Mouse (Mus musculus) urinary bladder, postnatal 10 days (tissue): ENCODE data around the gene Macrod1.
A peak's percentile ranks its signal among the peaks of the same experiment; 100 is the strongest.
"Not testable (repeated sequence)": the region's sequence is repeated elsewhere in the genome, so short reads cannot be mapped to it uniquely, and the experiment has no call there.

Experiments
- DNase-seq: peaks from one replicate; pipeline ENCODE4 v3.0.0; 2022; ENCODE audit warnings: low spot score

The Macrod1 gene

GRCm38 (mm10) chr19:7057126-7057721 is 614 bp downstream of the Macrod1 start:
- no peak for DNase-seq

- DNase-seq, result peak; percentile 45
Measured at GRCm38 (mm10) chr19:7057722-7058207, 1.2 kb downstream of the Macrod1 start.

GRCm38 (mm10) chr19:7058541-7058940 is 1.9 kb downstream of the Macrod1 start:
- DNase-seq, result no peak

GRCm38 (mm10) chr19:7062110-7062509 is 5.5 kb downstream of the Macrod1 start:
- no peak for DNase-seq

GRCm38 (mm10) chr19:7062916-7063315 is 6.3 kb downstream of the Macrod1 start:
- DNase-seq, result no peak

GRCm38 (mm10) chr19:7064571-7064970 is 8.0 kb downstream of the Macrod1 start:
- peak; percentile 58 for DNase-seq

- no peak for DNase-seq
Measured at GRCm38 (mm10) chr19:7066034-7066827, 9.6 kb downstream of the Macrod1 start.

- no peak for DNase-seq
Measured at GRCm38 (mm10) chr19:7066828-7067342, 10.3 kb downstream of the Macrod1 start.

- DNase-seq, result no peak
Measured at GRCm38 (mm10) chr19:7067344-7068050, 10.9 kb downstream of the Macrod1 start.

- DNase-seq, result peak; percentile 65
Measured at GRCm38 (mm10) chr19:7068136-7068535, 11.5 kb downstream of the Macrod1 start.

GRCm38 (mm10) chr19:7068661-7069531 is 12.3 kb downstream of the Macrod1 start:
- no peak for DNase-seq

GRCm38 (mm10) chr19:7069781-7070763 is 13.5 kb downstream of the Macrod1 start:
- no peak for DNase-seq

- DNase-seq, result no peak
Measured at GRCm38 (mm10) chr19:7070775-7071174, 14.2 kb downstream of the Macrod1 start.

GRCm38 (mm10) chr19:7072221-7072620 is 15.6 kb downstream of the Macrod1 start:
- DNase-seq, result no peak

- no peak for DNase-seq
Measured at GRCm38 (mm10) chr19:7073997-7074781, 17.6 kb downstream of the Macrod1 start.

GRCm38 (mm10) chr19:7075336-7075735 is 18.7 kb downstream of the Macrod1 start:
- DNase-seq, result not testable (repeated sequence)

GRCm38 (mm10) chr19:7077666-7078065 is 21.1 kb downstream of the Macrod1 start:
- no peak for DNase-seq

- no peak for DNase-seq
Measured at GRCm38 (mm10) chr19:7078271-7078670, 21.7 kb downstream of the Macrod1 start.

GRCm38 (mm10) chr19:7081516-7082266 is 25.1 kb downstream of the Macrod1 start:
- no peak for DNase-seq
